Mouse (Mus musculus) urinary bladder, postnatal 14 days (tissue): ENCODE data around the gene Scn3b.

Experiments
- DNase-seq: peaks from one replicate; pipeline ENCODE4 v3.0.0; 2021; ENCODE audit warnings: low spot score

Scn3b gene

DNA sequence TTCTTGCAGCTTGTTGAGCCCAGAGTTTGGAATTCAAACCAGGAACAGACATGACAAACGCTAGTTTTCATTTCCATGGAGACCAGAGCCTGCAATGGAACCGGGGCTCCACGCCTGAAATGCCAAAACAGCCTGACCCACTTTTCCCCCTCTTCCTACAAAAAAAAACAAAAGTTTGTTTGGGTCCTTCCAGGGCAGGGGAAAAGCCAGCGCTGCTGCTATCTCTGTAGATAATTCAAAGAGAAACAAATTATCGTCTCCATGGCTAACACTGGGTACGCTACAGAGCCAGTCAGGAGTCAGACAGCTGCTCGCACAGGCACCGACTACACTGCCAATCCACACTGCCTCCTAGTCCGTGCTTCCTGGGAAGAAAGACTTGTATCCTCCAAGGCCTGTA is 70.6 kb downstream of the Scn3b start:
- DNase-seq = no peak
